Mouse (Mus musculus): ENCODE measurements around the gene Usp39. TPM values are rescaled to one million over a fixed set of nuclear protein-coding genes. Genes with fewer than 3 reads are reported as not detected.

Usp39 gene
- polyA plus RNA-seq (2012; ENCODE audit: insufficient read depth, insufficient read length, low replicate concordance, missing spikeins): not detected in 2 replicates

DNA sequence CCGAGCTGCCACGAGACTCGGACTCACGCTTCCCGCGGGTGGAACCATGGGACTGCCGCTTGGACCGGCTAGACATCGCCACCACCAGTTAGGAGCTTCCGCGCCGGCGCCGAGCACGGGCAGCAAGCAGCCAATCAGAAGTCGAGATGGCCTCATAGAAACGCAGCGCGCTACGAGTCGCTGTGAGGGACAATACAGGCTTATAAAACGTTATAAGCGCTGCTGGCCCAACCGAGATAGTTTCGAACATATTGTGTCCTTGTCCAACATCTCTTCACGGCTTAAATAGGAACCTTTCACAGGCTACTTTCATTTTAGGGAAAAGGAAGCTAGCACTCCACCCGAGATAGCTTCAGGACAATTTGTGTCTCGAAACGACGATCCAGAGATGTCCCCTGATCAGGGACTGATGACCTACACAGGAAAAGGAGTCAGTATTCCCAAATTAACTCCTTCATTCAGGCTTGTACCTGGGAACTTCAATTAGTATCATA is at the start of gene Usp39:
Gene Usp39, minus strand, starts transcription at position 111 of the 494 bp plus-strand sequence.
- peak within 1 kb of the TSS; percentile 87 for H3K27ac ChIP-seq (ENCODE audit: insufficient read depth, low read depth, low read length)
- WGBS: under 1% methylated on average over 30 of the region's 30 CpGs
- no peak for TF ChIP-seq CTCF (IDR thresholded peaks at IDR 0.05; ENCODE audit: insufficient read depth, low read depth, low read length)
- TF ChIP-seq POLR2A (IDR thresholded peaks at IDR 0.05; ENCODE audit: insufficient read depth, low read depth, low read length): peak; percentile 75
- peaks cover 7% of the 10 kb centered on the region for H3K4me1 ChIP-seq (ENCODE audit: control insufficient read depth, insufficient read depth, low read length)
- H3K4me3 ChIP-seq (ENCODE audit: insufficient read depth, low read depth, low read length): peak within 1 kb of the TSS; percentile 92

DNA sequence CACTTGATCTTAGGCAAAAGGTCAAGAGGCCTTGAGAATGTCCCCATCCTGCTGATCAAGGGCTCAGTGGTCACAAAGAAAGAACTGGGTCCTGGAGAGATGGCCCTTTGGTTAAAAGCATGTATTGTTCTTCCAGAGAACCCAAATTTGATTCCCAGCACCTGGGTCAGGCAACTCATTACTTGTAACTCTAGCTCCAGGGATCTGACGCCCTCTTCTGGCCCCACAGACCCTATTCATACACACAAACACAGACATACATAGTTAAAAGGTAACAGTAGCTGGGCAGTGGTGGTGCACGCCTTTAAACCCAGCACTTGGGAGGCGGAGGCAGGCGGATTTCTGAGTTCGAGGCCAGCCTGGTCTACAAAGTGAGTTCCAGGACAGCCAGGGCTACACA is 47.4 kb upstream of the Usp39 start:
- WGBS: 90% methylated on average over 5 of the region's 5 CpGs

DNA sequence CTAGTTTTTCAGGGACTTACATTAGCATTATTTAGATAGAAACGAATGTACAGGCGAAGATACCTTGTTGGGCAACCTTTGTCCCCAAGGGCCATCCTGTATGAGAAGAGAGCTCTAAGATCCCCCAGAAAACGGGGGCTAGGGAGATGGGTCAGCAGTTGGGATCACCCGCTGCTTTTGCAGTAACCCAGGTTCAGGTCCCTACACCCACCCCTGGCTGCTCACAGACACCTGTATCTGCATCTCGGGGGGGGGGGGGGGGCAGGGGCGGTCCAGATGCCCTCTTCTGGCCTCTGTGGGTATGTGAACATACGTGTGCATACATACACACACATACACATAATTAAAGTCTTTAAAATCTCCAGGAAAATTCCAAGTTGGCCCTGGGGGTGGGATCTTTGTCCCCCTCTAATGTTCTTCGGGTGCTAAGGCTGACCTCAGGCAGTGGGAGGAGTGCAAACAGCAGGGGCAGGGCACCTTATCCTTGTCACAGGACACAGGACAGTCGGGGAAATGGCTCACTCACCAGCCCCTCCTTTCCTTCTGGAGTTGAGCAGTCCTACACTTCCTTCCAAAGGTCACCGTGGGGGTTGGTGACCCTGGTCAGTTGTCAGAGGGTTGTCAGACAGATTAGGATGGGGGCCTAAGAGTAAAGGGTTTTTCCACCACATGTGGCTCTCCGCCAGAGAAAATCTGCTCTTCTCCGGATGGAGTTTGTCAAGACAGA is 46.0 kb upstream of the Usp39 start:
- Histone ChIP-seq H3K4me1 (ENCODE audit: control insufficient read depth, insufficient read depth, low read length) (peaks cover 15% of the 10 kb centered on the region), H3K4me3 (ENCODE audit: insufficient read depth, low read depth, low read length) (no peak overlapping the region), H3K27ac (ENCODE audit: insufficient read depth, low read depth, low read length) (no peak overlapping the region)
- WGBS: 29% methylated on average over 12 of the region's 12 CpGs
- TF ChIP-seq POLR2A (IDR thresholded peaks at IDR 0.05; ENCODE audit: insufficient read depth, low read depth, low read length): no peak
- TF ChIP-seq CTCF (IDR thresholded peaks at IDR 0.05; ENCODE audit: insufficient read depth, low read depth, low read length): no peak

More for the DNA sequence above, 47.4 kb upstream of the Usp39 start:
- Histone ChIP-seq H3K27ac (ENCODE audit: insufficient read depth, low read depth, low read length) (no peak overlapping the region), H3K4me1 (ENCODE audit: control insufficient read depth, insufficient read depth, low read length) (peaks cover 15% of the 10 kb centered on the region), H3K4me3 (ENCODE audit: insufficient read depth, low read depth, low read length) (no peak overlapping the region)
- TF ChIP-seq POLR2A (IDR thresholded peaks at IDR 0.05; ENCODE audit: insufficient read depth, low read depth, low read length) (no peak), CTCF (IDR thresholded peaks at IDR 0.05; ENCODE audit: insufficient read depth, low read depth, low read length) (no peak)

DNA sequence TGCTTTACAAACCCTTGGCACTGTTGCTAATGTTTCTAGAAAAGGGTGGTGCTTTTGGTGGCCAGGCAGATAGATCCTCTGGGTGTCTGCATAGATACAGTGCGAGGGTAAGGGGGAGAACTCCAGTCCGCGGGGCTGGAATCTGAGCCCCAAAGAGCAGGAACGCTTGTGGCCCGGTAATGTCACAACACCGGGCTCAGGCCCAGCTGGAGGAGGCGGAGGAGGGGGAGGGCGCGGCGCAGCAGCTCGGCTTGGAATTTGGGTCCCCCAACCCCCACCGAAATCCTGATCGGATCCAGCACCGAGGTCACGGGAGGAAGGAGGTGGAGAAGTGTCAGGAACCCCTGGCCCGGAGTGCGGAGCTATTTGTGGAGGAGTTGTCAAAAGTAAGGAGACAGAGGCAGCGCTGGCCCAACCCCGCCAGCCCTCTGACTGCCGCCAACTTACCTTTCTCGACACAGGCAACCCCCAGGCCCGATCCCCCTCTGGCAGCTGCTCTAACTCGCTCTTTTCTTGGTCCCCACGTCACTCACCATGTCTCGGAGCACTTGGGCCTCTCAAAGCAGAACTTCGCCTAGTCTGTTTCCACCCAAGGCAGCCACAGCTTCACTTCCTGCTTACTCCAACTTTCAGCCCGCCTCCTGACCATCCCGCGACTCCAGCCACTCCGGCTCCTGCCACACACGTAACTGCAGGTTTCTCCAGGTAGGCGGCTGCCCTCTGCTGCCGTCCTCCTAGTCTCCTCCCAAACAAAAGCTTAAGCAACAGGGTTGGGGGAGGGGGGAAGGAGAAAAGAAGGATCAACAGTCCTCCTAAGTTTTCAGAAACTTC is 45.2 kb upstream of the Usp39 start, which contains the start of gene Vamp8:
Gene Vamp8, minus strand, starts transcription at position 763 of the 831 bp plus-strand sequence.
- peak within 1 kb of the TSS; percentile 43 for H3K4me3 ChIP-seq (ENCODE audit: insufficient read depth, low read depth, low read length)
- peak within 1 kb of the TSS; percentile 42; the same call in 1 of the 2 replicates for H3K27ac ChIP-seq (ENCODE audit: insufficient read depth, low read depth, low read length)
- no peak for TF ChIP-seq CTCF (IDR thresholded peaks at IDR 0.05; ENCODE audit: insufficient read depth, low read depth, low read length)
- TF ChIP-seq POLR2A (IDR thresholded peaks at IDR 0.05; ENCODE audit: insufficient read depth, low read depth, low read length): no peak
- peaks cover 15% of the 10 kb centered on the region for H3K4me1 ChIP-seq (ENCODE audit: control insufficient read depth, insufficient read depth, low read length)
- 4% methylated on average over 33 of the region's 33 CpGs for WGBS

DNA sequence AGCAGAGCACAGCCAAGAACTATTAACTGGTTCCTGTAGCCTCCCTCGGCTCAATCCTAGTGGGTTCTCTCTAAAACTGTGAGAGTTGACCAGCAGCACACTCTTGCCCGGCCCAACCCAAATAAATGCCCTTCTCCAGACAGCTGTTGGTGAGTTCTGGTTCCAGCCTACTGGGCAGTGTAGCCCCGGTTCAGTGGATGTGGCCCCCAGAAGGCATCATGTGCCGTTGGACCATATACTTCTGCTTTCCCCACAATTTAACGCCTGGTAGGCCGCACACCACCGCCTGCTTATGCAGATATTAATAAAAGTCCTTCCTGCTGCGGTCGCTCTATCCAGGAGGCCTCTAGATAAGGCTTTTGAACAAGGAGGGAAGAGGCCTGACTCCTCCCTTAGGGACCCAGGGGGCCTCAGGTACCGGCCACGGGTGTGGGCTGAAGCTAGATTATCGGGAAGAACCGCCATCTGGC is 44.5 kb upstream of the Usp39 start:
- no peak for TF ChIP-seq CTCF (IDR thresholded peaks at IDR 0.05; ENCODE audit: insufficient read depth, low read depth, low read length)
- TF ChIP-seq POLR2A (IDR thresholded peaks at IDR 0.05; ENCODE audit: insufficient read depth, low read depth, low read length): no peak
- 0 out of 2 replicates have a peak overlapping the region, but pooled peaks have one; percentile 23 for H3K27ac ChIP-seq (ENCODE audit: insufficient read depth, low read depth, low read length)
- WGBS: 45% methylated on average over 13 of the region's 13 CpGs

DNA sequence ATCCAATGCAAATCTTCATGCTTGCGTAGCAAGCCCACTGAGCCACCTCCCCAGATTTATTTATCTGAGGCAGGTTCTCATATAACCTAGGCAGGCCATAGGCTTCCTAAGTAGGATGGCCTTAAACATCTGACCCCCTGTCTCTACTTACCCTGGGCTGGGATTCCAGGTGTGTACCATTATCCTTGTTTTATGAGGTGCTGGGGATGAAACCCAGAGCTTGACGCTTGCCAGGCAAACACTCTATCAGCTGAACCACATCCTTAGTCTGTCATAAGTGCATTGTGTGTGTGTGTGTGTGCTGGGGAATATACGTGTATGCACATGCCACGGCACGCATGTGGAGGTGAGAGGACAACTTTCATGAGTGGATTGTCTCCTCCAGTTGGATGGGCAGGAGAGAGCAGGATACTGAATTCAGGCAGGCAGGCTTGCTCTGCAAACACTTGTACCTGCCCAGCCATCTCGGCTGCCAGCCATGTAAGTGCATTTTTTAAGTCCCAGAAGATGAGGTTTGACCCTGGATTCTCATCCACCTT is 43.9 kb upstream of the Usp39 start:
- H3K4me3 ChIP-seq (ENCODE audit: insufficient read depth, low read depth, low read length): no peak overlapping the region
- H3K4me1 ChIP-seq (ENCODE audit: control insufficient read depth, insufficient read depth, low read length): peaks cover 15% of the 10 kb centered on the region
- WGBS: 95% methylated on average over 6 of the region's 6 CpGs
- no peak overlapping the region for H3K27ac ChIP-seq (ENCODE audit: insufficient read depth, low read depth, low read length)
- no peak for TF ChIP-seq POLR2A (IDR thresholded peaks at IDR 0.05; ENCODE audit: insufficient read depth, low read depth, low read length)
- no peak for TF ChIP-seq CTCF (IDR thresholded peaks at IDR 0.05; ENCODE audit: insufficient read depth, low read depth, low read length)

More for the DNA sequence above, 44.5 kb upstream of the Usp39 start:
- peaks cover 15% of the 10 kb centered on the region for H3K4me1 ChIP-seq (ENCODE audit: control insufficient read depth, insufficient read depth, low read length)
- peak overlapping the region; percentile 43 for H3K4me3 ChIP-seq (ENCODE audit: insufficient read depth, low read depth, low read length)

DNA sequence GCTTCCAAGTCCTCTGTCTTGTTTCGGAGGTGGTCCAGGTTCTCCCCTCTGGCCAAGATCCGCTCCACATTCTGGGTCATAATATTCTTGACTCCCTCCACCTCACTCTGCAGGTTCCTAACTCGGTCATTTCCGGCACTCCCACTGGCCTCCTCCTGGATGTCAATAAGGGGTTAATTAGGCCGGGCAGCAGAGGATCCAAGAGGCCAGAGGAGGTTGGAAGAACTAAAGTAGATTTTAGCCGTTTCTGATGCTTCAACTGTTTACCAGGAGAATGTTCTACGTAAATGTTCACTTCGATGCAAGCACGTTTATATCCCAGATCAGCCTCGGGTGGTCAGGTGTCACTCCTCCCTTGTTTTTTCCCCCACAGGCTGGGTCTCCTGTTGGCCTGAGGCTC is 43.3 kb upstream of the Usp39 start:
- H3K27ac ChIP-seq (ENCODE audit: insufficient read depth, low read depth, low read length): no peak overlapping the region
- H3K4me1 ChIP-seq (ENCODE audit: control insufficient read depth, insufficient read depth, low read length): peaks cover 15% of the 10 kb centered on the region
- no peak for TF ChIP-seq POLR2A (IDR thresholded peaks at IDR 0.05; ENCODE audit: insufficient read depth, low read depth, low read length)
- no peak for TF ChIP-seq CTCF (IDR thresholded peaks at IDR 0.05; ENCODE audit: insufficient read depth, low read depth, low read length)
- H3K4me3 ChIP-seq (ENCODE audit: insufficient read depth, low read depth, low read length): no peak overlapping the region
- WGBS: 73% methylated on average over 10 of the region's 10 CpGs

DNA sequence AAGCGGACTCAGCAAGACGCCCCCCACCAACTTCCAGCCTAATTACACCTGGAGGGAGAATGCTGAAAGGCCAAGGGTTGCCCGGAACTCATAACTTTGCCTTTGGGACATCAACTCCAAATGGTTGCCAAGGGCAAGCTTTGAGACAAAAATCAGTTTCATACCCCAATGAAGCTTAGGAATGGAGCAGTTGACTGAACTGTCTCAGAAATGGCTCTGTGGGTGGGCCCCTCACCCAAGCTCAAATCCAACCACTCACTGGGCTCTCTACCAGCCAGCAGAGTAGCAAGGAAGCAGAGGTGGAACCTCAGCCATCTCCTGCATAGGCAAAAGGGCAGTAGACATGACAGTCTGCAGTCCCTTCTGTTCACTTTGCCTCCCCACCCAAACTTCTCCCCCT is 42.8 kb upstream of the Usp39 start:
- TF ChIP-seq POLR2A (IDR thresholded peaks at IDR 0.05; ENCODE audit: insufficient read depth, low read depth, low read length) (no peak), CTCF (IDR thresholded peaks at IDR 0.05; ENCODE audit: insufficient read depth, low read depth, low read length) (no peak)
- no peak overlapping the region for H3K4me3 ChIP-seq (ENCODE audit: insufficient read depth, low read depth, low read length)
- peaks cover 15% of the 10 kb centered on the region for H3K4me1 ChIP-seq (ENCODE audit: control insufficient read depth, insufficient read depth, low read length)
- no peak overlapping the region for H3K27ac ChIP-seq (ENCODE audit: insufficient read depth, low read depth, low read length)
- WGBS: 88% methylated on average over 3 of the region's 3 CpGs

Data from olfactory bulb, adult 2 months (tissue).